Mouse (Mus musculus) lung, embryonic 15.5 days (tissue): ENCODE results near the gene Pex11g. TPM values are rescaled to one million over a fixed set of nuclear protein-coding genes. Genes with fewer than 3 reads are reported as not detected.

ENCODE experiments used
- ATAC-seq: fragments of 200-750 bp; cut with Nextera tagmentation; 2 replicates; pipeline ENCODE4 v1.8.0; 2017; ENCODE audit warnings: moderate number of reproducible peaks, borderline replicate concordance; ENCODE audit not compliant: low FRiP score, low TSS enrichment; ENCODE audit errors: extremely low read depth
- H3K27ac ChIP-seq: fragments of 300-500 bp; sonication (generic); 2 replicates; pipeline ENCODE4 v1.5.1; 2015; ENCODE audit warnings: moderate library complexity, mild to moderate bottlenecking, inconsistent platforms
- H3K27me3 ChIP-seq: fragments of 300-500 bp; sonication (generic); 2 replicates; pipeline ENCODE4 v1.6.1; 2015; ENCODE audit warnings: inconsistent platforms
- H3K36me3 ChIP-seq: fragments of 300-500 bp; sonication (generic); 2 replicates; pipeline ENCODE4 v1.6.1; 2015; ENCODE audit warnings: inconsistent platforms
- H3K4me1 ChIP-seq: fragments of 300-500 bp; sonication (generic); 2 replicates; pipeline ENCODE4 v1.6.1; 2015; ENCODE audit warnings: inconsistent platforms
- H3K4me2 ChIP-seq: fragments of 300-500 bp; sonication (generic); 2 replicates; pipeline ENCODE4 v1.6.1; 2015; ENCODE audit warnings: inconsistent platforms, mild to moderate bottlenecking, moderate library complexity
- H3K4me3 ChIP-seq: fragments of 300-500 bp; sonication (generic); 2 replicates; pipeline ENCODE4 v1.5.1; 2015; ENCODE audit warnings: mild to moderate bottlenecking, inconsistent platforms
- H3K9ac ChIP-seq: fragments of 300-500 bp; sonication (generic); 2 replicates; pipeline ENCODE4 v1.6.1; 2015; ENCODE audit warnings: inconsistent platforms
- H3K9me3 ChIP-seq: fragments of 300-500 bp; sonication (generic); 2 replicates; pipeline ENCODE4 v1.6.1; 2016; ENCODE audit warnings: inconsistent platforms
- WGBS: fragments of 180-500 bp; shearing (Covaris S2); methylation state at CpG from one replicate; pipeline ENCODE4 v1.1.7; 2015; 5-methylcytosine and 5-hydroxymethylcytosine counted together
- polyA plus RNA-seq: library from polyadenylated mRNA; unstranded; fragments of >200 nt; fragmentation: Nextera tagmentation; extraction: Ambion mirVana; gene quantifications from 2 replicates; pipeline ENCODE4 v1.2.1, GENCODE M21; 2015

The Pex11g gene
- polyA plus RNA-seq, 1 experiment from 2014 or later, result 11.4 TPM

DNA sequence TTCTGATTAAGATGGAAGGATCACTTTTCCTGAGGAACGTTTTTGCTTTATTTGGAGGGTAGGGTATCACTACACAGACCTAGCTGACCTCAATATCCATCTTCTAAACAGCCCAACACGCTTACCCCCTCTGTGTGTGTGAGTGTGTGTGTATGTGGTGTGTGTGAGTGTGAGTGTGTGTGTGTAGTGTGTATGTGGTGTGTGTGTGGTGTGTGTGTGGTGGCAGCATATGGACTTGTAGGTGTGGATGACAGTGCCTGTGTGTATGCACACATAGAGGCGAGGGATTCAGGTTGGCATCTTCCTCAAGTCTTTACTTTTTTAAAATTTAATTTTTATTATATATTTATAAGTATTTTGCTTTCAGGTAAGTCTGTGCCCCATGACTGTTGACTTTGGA, 31.1 kb upstream of the Pex11g start:
- no peak overlapping the region for H3K4me2 ChIP-seq
- no peak overlapping the region for H3K4me3 ChIP-seq
- H3K9me3 ChIP-seq, result no peaks in the 10 kb centered on the region
- H3K27me3 ChIP-seq, result no peaks in the 10 kb centered on the region
- H3K36me3 ChIP-seq, result peaks cover 34% of the 10 kb centered on the region
- ATAC-seq, result no peak
- H3K27ac ChIP-seq, result no peak overlapping the region
- WGBS, result 80% methylated on average over 3 of the region's 3 CpGs
- peaks cover 26% of the 10 kb centered on the region for H3K4me1 ChIP-seq
- no peak overlapping the region for H3K9ac ChIP-seq

DNA sequence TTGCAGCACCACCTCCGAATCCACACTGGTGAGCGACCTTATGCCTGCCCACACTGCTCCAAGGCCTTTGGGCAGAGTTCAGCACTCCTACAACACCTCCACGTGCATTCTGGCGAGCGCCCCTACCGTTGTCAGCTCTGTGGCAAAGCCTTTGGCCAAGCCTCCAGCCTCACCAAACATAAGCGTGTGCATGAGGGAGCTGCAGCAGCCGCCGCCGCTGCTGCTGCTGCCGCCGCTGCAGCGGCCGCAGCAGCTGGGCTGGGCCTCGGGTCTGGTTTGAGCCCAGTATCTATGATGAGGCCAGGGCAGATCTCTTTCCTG, 28.9 kb upstream of the Pex11g start:
- Histone ChIP-seq H3K27me3 (no peaks in the 10 kb centered on the region), H3K27ac (no peak overlapping the region), H3K4me2 (no peak overlapping the region), H3K4me3 (no peak overlapping the region), H3K9ac (no peak overlapping the region), H3K9me3 (no peaks in the 10 kb centered on the region), H3K36me3 (peaks cover 34% of the 10 kb centered on the region), H3K4me1 (peaks cover 20% of the 10 kb centered on the region)
- WGBS, result 92% methylated on average over 15 of the region's 15 CpGs
- ATAC-seq, result no peak

DNA sequence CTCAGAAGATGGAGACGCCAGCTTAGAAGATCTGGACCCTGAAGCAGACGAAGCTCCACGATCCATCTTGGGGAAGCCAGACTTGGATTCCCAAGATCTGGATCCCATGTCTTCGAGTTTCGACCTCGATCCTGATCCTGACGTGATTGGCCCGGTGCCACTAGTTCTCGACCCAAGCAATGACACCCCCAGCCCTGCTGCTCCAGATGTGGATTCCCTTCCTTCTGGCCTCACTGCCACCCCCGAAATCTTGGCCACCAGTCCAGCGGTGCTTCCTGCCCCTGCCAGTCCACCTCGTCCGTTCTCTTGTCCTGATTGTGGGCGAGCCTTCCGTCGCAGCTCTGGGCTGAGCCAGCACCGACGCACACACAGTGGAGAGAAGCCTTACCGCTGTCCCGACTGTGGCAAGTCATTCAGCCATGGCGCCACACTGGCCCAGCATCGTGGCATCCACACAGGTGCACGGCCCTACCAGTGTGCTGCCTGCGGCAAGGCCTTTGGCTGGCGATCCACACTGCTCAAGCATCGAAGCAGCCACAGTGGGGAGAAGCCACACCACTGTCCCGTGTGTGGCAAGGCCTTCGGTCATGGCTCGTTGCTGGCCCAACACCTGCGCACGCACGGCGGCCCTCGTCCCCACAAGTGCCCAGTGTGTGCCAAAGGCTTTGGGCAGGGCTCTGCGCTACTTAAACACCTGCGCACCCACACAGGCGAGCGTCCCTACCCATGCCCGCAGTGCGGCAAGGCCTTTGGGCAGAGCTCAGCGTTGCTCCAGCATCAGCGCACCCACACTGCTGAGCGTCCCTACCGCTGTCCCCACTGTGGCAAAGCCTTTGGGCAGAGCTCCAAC, 28.3 kb upstream of the Pex11g start:
- Histone ChIP-seq H3K36me3 (peaks cover 34% of the 10 kb centered on the region), H3K27me3 (no peaks in the 10 kb centered on the region), H3K27ac (no peak overlapping the region), H3K4me2 (no peak overlapping the region), H3K9ac (no peak overlapping the region), H3K9me3 (no peaks in the 10 kb centered on the region), H3K4me1 (peaks cover 14% of the 10 kb centered on the region), H3K4me3 (no peak overlapping the region)
- ATAC-seq, result no peak
- 96% methylated on average over 44 of the region's 44 CpGs for WGBS

DNA sequence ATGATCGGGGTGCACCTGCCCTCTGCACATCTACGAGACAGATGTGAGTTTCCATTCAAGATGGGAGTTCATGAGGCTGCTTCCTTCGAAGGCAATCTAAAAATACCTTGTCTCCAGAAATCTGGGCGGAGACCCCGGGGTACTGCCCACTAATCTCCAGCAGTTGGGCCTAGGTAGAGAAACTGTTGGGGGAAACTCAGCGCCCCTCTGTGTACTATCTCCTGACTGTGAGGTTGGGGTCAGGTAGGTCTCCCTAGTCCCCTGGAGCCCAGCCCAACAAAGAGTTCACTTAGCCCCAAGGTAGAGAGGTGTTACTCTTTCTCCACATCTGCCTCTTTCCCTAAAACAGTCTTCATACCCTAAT, 26.3 kb upstream of the Pex11g start:
- no peak for ATAC-seq
- Histone ChIP-seq H3K27me3 (no peaks in the 10 kb centered on the region), H3K27ac (peak overlapping the region; percentile 82), H3K4me2 (peak overlapping the region; percentile 66), H3K9me3 (no peaks in the 10 kb centered on the region), H3K4me1 (peaks cover 7% of the 10 kb centered on the region), H3K4me3 (peak overlapping the region; percentile 95), H3K36me3 (peaks cover 34% of the 10 kb centered on the region), H3K9ac (peak overlapping the region; percentile 100)
- WGBS, result 28% methylated on average over 6 of the region's 6 CpGs

DNA sequence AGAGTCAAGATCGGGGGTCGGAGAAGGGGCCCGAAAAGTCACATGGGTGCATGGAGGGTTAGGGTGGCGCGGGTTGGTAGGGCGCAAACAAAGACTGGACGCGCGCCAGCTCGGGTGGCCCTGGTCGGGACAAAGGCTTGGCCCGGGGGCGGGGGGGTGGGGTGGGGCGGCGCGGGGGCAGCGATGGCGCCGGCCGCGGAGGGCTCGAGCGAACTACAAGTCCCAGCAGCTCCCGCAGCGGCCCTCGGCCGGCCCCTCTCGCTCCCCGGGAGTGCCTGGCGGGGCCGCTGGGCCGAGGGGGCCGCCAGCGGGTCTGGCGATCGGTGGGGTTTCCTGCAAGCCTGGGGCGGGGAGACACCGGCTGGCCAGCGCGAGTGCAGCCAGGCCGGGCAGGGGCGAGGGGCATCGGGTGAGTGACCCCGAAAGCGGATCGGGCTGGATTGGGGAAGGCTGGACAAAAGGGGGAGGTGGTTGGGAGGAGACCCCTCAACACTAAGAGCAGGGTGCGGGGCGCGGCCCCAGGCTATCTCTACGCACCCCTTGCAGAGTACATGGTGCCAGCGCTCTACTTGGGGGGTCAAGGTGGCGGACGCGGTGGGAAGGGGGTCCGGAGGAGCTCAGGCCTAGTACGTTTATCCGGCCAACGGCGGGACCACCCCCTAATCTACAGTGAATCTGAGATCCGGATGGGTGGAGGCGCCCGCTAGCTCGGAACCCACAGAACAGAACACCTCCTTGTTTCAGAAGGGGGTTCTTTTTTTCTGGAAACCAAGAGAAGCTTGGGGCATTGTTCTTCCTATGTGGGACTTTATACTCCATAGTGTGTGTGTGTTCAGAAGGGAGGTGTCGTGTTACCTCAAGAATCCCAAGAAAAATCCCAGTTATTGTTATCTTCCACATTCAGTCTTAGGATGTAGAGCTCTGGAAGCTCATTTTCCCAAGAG, 25.7 kb upstream of the Pex11g start, which contains the start of gene Zfp358:
Zfp358 (plus strand) TSS at position 238 of the 944 bp plus-strand sequence.
- Histone ChIP-seq H3K27me3 (no peaks in the 10 kb centered on the region), H3K4me1 (peaks cover 7% of the 10 kb centered on the region), H3K36me3 (peaks cover 34% of the 10 kb centered on the region), H3K9me3 (no peaks in the 10 kb centered on the region), H3K27ac (peak within 1 kb of the TSS; percentile 82), H3K9ac (peak within 1 kb of the TSS; percentile 100), H3K4me2 (peak within 1 kb of the TSS; percentile 66), H3K4me3 (peak within 1 kb of the TSS; percentile 95)
- ATAC-seq, result peak; percentile 93
- under 1% methylated on average over 51 of the region's 64 CpGs for WGBS

DNA sequence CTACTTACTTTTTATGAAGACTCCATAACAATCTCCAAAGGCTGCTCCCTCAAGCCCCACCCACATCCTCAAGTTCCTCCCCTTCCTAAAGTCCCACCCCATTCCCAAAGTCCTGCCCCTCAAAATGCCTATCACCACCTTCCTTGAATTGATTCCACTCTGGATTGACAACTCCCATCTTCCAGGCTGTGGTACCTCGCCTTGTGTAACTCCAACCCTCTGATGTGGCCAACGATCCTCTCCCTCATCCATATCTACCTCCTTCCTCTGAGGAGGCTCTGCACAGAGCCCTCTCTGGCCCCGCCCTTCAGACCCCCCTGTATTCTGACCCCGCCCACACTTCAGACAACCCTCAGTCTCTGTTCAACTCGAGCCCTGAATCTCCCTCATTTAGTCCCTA, 17.7 kb upstream of the Pex11g start:
- H3K9me3 ChIP-seq, result no peaks in the 10 kb centered on the region
- no peaks in the 10 kb centered on the region for H3K36me3 ChIP-seq
- 0 out of 2 replicates have a peak, but pooled peaks cover 5% of the 10 kb centered on the region for H3K4me1 ChIP-seq
- no peak overlapping the region for H3K9ac ChIP-seq
- ATAC-seq, result 0 out of 2 replicates have a peak, but pooled peaks have one; percentile 43
- H3K4me3 ChIP-seq, result no peak overlapping the region
- WGBS, result 24% methylated on average over 5 of the region's 5 CpGs
- no peaks in the 10 kb centered on the region for H3K27me3 ChIP-seq
- H3K4me2 ChIP-seq, result no peak overlapping the region
- no peak overlapping the region for H3K27ac ChIP-seq

DNA sequence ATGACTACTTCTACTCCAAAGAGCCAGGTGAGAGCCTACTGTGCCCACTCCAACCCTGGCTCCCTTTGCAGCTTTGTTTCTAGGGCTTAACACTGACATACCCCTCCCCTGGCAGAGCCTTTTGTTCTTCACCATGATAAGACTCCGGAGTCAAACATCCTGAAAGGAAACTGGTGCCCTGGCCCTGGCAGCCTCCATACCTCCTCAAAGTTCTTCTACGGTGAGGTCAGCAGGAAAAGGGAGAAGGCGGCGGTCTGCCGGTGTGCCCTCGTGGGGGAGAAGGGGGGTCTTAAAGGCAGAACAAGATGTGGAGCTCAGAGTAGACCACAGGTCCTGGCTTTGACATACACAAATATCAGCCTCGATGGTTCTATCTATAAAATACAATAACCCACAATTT, 16.1 kb upstream of the Pex11g start:
- no peak for ATAC-seq

DNA sequence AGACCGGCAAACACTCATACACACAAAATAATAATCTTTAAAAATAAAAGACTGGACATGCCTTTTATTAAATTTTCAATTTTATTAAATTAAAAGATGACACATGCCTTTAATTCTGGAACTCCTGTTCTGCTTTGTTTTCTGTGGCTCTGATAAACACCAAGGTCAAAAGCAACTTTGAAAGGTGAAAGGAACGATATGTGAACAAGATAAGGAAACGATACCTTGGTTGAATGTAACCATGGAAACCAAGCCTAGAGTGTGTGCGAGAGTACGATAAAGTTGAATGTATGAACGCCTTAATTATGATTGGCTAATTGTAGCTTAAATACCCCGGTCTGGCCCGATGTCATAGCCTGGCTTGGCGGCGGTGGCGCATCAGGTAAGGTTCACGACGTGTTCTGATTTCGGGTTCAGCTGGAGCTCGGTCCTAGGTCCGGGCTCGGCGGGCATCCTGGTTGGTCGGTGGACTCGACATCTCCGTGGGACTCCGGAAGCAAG, 14.8 kb upstream of the Pex11g start:
- 77% methylated on average over 22 of the region's 22 CpGs for WGBS

More for the DNA sequence above, 16.1 kb upstream of the Pex11g start:
- WGBS, result 48% methylated on average over 7 of the region's 7 CpGs
- no peak overlapping the region for H3K4me3 ChIP-seq
- H3K36me3 ChIP-seq, result no peaks in the 10 kb centered on the region
- H3K9ac ChIP-seq, result no peak overlapping the region
- 0 out of 2 replicates have a peak, but pooled peaks cover 5% of the 10 kb centered on the region for H3K4me1 ChIP-seq
- no peak overlapping the region for H3K27ac ChIP-seq
- H3K27me3 ChIP-seq, result no peaks in the 10 kb centered on the region
- H3K9me3 ChIP-seq, result no peaks in the 10 kb centered on the region
- H3K4me2 ChIP-seq, result no peak overlapping the region

DNA sequence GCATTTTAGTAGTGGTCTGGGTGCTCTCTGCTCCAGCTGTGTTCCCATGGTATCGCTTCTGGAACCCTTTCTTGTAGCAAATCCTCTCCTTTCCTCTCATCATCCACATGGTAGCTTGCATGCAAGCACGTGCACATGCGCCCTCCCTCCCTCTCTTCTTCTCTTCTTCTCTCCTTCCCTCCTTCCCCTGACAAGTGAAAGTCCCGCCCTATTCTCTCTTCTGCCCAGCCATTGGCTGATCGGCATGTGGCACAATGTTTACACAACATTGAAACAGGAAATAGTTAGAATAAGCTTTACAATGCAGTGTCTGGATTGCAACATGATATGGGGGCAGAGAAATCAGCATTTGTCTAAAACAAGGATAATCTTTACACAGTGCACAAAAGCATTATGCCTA, 14.1 kb upstream of the Pex11g start:
- H3K27ac ChIP-seq, result no peak overlapping the region
- 56% methylated on average over 5 of the region's 5 CpGs for WGBS

More for the DNA sequence above, 14.8 kb upstream of the Pex11g start:
- Histone ChIP-seq H3K27me3 (no peaks in the 10 kb centered on the region), H3K9me3 (no peaks in the 10 kb centered on the region), H3K4me3 (no peak overlapping the region), H3K27ac (no peak overlapping the region), H3K4me1 (0 out of 2 replicates have a peak, but pooled peaks cover 5% of the 10 kb centered on the region), H3K4me2 (no peak overlapping the region), H3K9ac (no peak overlapping the region), H3K36me3 (no peaks in the 10 kb centered on the region)
- no peak for ATAC-seq

DNA sequence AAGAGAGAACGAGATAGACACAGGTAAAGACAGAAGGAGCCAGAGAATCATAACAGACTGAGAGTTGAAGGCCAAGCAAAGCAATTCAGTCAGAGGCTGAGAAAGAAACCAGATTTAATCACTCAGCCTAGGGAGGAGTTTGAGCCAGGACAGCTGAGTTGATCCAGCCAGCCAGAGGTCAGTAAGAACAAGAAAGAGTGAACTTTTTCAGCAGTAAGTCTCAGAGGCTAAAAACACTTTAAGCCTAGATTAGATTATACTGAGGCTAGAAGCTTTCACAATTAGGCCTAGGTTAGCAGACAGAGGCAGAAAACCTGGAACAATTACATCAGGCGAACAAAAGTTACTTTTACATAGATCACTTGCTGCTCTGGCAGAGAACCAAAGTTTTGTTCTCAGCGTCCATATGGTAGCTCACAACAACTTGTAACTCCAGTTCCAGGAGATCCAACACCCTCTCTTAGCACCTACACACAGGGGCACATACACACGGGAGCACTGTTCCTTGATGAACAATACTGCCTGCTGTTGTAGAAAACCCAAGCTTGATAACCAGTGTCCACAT, 12.8 kb upstream of the Pex11g start:
- no peaks in the 10 kb centered on the region for H3K9me3 ChIP-seq
- no peak overlapping the region for H3K4me3 ChIP-seq
- no peak overlapping the region for H3K9ac ChIP-seq
- no peak for ATAC-seq
- 59% methylated on average over 4 of the region's 4 CpGs for WGBS
- no peak overlapping the region for H3K27ac ChIP-seq
- peaks cover 8% of the 10 kb centered on the region; the same call in 1 of the 2 replicates for H3K27me3 ChIP-seq
- H3K4me1 ChIP-seq, result peaks cover 11% of the 10 kb centered on the region; the same call in 1 of the 2 replicates
- no peaks in the 10 kb centered on the region for H3K36me3 ChIP-seq
- H3K4me2 ChIP-seq, result no peak overlapping the region

More for the DNA sequence above, 14.1 kb upstream of the Pex11g start:
- Histone ChIP-seq H3K4me2 (no peak overlapping the region), H3K4me1 (0 out of 2 replicates have a peak, but pooled peaks cover 5% of the 10 kb centered on the region), H3K36me3 (no peaks in the 10 kb centered on the region), H3K4me3 (no peak overlapping the region), H3K9ac (no peak overlapping the region), H3K9me3 (no peaks in the 10 kb centered on the region), H3K27me3 (no peaks in the 10 kb centered on the region)
- no peak for ATAC-seq

DNA sequence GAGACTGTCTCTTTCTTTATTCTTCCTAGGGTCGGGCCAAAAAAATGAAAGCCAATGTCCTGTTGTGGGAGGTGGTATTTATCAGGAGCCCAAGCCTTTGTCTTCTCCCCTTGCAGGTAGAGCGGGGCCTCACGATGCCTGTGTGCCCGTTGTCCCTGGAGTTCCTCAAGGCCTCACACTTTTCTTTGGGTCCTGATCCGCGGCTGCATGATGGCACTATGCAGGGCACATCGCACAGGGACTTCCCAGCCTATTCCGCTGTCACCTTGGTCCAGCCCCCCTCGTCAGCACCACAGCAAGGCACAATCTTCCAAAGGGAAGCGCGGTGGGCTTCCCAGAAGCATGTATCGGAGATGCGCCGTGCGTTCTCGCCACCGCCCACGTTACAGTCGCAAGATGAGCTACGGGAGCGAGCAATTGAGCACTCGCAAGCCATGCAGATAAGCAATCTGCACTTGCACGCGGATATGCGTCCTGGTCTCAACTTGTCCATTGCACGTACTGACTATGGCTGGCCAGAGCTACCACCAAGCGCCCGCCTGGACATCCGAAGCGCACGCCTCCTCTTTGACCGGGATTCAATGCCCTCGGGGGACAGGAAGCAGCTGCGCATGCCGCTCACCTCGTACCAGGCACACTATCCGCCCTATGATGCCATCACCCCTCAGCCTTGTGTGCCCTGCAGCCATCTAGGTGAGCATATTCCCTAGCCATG, 8.4 kb upstream of the Pex11g start:
- H3K36me3 ChIP-seq, result no peaks in the 10 kb centered on the region
- WGBS, result 25% methylated on average over 37 of the region's 37 CpGs
- H3K4me1 ChIP-seq, result peaks cover 5% of the 10 kb centered on the region; the same call in 1 of the 2 replicates
- no peak; the same call in 1 of the 2 replicates for ATAC-seq
- peaks cover 8% of the 10 kb centered on the region; the same call in 1 of the 2 replicates for H3K27me3 ChIP-seq
- peak overlapping the region; percentile 52 for H3K4me2 ChIP-seq
- H3K4me3 ChIP-seq, result peak overlapping the region; percentile 17; the same call in 1 of the 2 replicates
- H3K9me3 ChIP-seq, result no peaks in the 10 kb centered on the region
- H3K27ac ChIP-seq, result no peak overlapping the region
- H3K9ac ChIP-seq, result no peak overlapping the region
